Mouse (Mus musculus): Measurements from ENCODE around the gene Camta1.

Camta1 gene

DNA sequence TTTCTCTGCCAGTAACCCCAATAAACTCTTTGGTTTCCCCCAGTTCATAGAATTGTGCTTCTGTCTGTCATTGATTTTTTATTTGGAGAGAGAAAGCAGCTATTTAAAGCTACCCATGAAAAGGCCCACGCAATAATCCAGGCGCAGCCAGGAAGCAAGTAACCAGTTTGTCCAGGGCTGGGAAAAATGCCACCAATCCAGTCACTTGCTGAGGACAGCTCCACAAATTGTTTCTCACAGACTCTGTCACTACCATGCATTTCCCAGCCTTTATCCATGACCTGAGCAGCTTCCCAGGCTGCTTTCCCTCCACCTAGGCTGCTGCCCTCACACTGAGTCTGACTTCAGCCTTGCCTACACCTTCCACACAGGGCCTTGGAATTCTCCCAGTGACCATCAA, 413.3 kb downstream of the Camta1 start:
- DNase-seq (ENCODE audit: low spot score): no peak

DNA sequence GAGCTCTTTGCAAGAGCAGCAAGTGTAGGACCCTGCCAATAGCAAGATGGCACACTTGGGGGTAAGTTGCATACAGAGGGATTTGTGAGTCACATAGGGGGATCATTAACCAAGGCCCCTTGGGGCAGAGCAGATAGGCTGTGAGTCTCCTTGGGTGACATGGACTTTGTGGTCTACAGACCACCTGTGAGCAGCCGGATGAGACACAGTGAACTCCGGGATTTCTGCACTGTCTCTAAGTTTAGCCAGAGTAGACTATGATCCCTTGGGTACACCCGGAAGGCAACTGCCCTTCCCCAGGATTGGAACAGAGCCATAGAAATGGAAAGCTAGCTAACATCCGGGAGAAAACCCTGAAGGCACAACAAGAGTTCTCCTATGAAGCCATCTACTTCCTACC, 417.0 kb downstream of the Camta1 start:
- DNase-seq (ENCODE audit: low spot score): no peak

DNA sequence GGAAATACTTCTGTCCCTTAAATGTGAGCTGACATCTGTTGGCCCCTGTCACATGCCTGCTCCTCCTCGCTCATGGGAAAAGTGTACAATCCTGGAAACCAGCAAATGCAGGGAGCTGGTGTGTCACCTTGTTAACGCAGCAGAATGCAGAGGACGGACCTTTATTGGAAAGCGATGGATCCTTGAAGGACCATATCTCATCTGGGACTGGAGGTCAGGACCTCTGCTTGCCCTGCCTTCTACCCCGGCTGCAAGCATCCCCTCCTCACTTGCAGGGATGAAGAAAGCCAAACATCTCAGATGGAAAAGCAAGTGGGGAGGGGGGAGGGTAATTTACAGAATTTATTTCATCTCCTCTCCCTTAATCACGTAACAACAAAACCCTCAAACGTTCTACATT, 423.1 kb downstream of the Camta1 start:
- DNase-seq (ENCODE audit: low spot score): no peak

DNA sequence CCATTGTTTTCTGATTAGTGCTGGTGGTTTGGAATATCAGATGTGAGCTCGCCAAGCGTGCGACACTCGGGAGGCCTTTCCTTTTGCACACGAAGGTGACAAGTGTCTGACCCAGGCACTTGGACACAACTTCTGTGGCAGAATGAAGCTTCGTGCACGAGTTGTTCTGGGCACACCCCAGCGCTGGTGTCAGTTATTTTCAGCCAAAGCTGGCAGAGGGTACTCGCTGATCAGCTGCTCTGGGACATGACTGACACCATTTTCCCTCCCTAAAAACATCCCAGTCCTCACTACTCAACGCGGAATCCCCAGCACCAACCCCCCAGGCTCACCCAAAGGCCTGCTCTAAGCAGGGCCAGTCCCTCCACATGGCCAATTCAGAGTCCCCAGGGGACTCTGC, 423.8 kb downstream of the Camta1 start:
- DNase-seq (ENCODE audit: low spot score): no peak

DNA sequence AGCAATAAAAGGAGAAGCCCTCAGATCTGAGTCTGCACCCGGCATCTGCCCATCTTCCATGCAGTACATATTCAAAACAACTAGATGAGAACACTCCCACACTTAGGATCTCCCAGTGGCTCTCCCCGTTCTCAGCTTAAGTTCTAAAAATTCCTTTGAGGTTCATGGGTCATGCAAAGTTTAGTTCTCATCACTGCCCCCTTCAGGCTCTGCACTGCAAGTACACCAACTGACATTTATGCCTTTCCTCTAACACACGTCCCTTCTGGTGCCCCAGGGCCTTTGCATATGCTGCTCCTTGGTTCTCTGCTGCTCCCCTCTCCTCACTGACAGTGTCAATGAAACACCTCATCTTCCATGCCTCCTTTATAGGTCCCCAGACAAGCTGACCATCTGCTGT, 436.5 kb downstream of the Camta1 start:
- DNase-seq (ENCODE audit: low spot score): no peak

DNA sequence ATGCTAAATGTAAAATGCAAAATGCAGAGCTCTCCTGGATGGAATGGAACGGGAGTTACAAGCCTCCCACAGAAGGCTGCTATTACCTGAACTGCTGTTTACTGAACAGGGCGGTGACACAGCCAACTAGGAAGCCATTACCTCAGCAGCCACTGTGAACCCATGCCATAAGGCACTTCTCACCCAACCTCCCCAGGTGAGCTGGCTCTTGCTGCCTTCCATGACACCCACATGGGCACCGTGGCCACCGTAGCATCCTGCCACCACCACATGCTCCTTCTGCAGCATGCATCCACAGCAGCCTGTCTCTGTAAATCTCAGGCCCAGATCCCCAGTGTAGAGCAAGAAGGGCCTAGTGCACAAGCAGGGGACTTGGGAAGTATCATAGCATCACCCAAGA, 438.8 kb downstream of the Camta1 start:
- no peak for DNase-seq (ENCODE audit: low spot score)

DNA sequence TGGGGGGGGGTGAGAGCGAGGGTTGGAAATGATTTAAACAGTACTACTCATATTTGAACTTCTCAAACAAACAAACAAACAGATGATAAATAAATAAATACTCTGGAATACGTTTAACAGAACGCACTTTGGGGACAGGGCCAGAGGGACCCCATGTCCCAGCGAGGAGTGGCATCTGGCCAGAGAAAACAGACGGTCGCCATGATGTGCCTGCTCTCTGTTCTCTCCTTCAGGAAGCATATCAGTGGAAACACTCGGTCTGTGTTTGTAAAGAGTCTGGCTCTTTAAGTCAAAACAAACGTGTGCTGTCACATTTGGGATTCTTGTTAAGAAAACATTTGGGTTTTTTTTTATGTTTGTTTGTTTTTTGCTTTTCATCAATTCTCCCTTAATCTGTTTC, 439.3 kb downstream of the Camta1 start:
- no peak for DNase-seq (ENCODE audit: low spot score)

DNA sequence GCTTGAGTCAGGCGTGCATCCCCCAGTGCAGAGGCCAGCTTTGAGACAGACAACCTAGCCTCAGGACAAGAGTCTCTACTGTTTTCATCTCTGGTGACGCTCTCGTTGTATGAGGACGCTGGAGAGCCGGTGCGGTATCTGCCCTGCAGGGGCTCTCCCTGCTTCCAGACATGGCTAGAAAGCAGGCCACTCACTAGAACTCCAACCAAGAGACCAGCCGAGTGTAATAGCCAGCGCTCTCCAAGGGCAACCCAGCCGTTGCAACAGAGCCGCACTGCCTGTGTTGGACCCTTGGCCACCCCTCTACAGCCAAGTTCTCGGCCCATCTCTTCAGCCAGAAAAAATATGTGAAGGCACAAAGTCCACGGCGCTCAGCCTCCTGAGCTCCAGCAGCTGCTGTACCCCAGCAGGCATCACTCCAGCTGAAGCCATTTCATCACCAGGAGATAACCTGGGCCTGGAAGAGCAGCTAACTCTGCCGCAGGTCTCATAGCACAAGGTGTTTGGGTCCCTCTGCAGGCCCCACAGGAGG, 443.3 kb downstream of the Camta1 start:
- no peak for DNase-seq (ENCODE audit: low spot score)

DNA sequence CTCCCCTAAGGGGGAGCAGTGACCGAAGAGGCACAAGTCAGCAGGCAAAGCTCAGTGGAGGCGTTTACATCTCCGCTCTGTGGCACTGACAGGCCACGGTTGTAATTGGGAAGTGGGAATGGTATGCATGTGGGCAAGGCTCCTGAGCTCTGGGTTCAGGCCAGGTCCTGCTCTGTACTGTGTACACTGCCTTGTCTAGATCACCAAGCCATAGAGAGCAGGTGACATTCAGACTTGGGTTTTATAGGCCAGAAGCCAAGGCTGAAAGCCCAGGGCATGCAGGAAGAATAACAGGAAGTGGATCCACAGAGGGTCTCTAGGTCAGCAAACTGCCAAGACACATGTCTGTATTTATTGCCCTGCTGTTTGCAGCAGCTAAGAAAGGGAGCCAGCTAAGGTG, 445.9 kb downstream of the Camta1 start:
- DNase-seq (ENCODE audit: low spot score): no peak

DNA sequence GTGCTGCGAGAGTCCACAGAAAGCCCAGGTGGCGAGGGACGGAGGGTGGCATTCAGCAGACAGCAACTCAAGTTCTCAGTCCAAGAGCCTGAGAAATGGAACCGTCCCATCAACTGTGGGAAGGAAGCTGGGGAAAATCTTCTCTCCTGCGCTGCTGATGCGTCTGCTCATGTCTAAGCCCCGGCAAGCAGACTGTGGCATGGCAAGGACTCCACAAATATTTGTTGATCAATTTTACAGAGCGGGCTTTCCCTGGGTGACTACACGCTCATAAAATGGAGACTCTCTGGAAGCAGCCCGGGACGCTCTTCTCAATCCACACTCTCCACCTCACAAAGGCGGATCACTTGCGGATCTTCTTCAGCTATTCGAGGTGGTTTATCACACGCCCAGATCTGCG, 446.3 kb downstream of the Camta1 start:
- no peak for DNase-seq (ENCODE audit: low spot score)

DNA sequence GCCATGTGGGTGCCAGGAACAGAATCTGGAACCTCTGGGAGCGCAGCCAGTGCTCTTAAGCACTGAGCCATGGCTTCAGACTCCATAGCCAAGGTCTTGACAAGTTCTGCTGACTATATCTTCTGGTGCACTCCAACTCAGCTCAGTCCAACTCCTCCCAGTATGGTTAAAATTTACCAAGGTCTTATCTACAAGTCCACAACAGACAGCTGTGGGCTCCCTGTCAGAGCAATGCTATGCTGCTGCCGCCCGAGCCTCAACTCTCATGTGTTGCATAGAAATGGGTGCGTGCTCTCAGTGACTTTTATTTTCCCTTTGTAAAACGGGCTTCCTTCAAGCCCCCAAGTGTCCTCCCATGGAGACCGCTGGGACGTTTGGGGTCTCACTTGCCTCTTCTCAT, 446.7 kb downstream of the Camta1 start:
- DNase-seq (ENCODE audit: low spot score): no peak

DNA sequence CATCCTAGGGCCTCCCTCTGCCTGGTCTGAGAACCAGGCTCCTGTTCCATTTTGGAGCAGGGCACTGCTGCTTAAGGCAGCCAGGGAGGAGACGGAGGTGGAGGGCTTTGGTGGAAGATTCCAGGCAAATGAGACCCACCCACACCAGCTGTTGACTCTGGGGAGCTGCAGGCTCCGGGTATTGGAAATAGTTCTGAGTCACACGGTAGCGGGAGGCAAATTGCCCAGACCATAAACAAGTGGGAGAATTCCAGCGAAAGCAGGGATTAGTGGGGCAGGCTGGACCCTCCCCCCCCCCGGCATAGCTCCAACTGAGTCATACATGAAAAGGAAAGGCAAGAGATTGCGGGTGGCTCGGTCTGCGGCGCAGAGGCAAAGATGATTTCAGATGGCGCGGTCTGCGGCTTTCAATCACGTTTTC, 450.0 kb downstream of the Camta1 start:
- peak; percentile 28 for DNase-seq (ENCODE audit: low spot score)

DNA sequence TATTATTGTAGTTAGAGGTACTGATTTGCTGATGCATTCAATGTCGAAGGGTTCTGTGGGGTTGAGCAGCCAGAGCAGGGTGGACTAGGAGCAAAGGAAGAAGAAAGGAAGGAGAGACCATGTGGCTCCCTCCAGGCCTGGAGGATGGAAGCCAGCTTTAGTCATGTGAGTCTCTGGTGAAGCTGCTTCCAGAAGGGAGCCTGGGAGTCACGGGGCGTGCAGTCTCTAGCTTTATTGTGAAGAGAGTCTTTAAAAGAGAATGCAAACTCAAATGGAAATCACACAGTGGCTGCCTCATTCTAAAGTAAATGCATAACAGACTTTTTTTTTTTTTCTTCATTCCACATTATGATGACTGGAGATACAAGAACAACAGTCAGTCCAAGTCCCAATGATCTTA, 450.7 kb downstream of the Camta1 start:
- DNase-seq (ENCODE audit: low spot score): no peak

DNA sequence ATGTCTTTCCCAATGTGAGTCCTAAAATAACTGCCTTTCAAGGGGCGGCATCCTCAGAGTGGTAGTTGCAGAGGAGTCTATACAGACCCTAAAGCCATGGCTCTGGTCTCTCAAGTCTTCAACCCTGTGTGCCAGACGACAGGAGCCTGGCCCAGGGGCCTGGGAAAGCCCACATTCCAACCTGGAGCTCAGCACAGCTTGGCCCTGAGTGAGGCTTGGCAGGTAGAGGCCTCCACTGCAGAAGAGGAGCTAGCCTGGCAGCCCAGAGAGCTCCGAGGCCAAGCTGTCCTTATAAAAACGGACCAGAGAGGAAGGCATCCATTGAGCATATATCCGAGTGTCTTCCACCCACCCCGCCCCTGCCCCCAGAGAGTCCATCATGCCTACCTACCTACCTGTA, 452.4 kb downstream of the Camta1 start:
- no peak for DNase-seq (ENCODE audit: low spot score)

DNA sequence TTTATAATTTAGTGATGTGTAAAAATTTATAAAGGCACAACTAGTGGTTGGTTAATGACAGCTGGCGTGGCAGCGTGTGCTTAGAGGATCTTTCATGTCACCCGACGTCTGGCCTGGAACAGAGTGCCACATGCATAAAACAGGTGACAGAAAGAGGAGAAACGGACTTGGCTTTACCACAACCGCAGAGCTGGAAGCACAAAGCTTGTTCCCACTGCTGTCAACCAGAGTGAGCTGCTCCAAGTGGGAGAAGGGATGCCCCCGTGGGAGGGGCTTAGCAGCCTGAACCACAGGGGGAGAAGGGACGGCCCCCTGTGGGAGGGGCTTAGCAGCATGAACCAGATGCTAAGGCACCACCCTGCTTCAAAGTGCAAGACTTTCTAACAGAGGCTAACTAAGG, 452.9 kb downstream of the Camta1 start:
- no peak for DNase-seq (ENCODE audit: low spot score)

DNA sequence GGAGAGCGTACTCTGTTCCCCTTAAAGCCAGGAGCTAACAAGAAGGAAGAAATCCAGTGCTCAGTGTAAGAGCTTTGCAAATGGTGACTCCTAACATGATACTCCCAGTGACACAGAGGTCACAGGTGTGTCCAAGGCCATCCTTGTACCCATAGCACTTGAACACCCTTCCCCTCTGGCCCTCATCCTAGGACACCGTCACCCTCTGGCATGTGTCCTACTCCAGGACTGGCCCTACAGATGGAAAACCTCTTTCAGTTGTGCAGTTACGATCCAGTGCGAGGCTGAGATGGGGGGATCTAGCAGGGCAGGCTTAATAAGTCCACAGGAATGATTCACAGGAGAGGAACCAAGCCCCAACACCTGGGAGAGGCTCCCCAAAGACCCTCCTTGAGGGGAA, 453.4 kb downstream of the Camta1 start:
- DNase-seq (ENCODE audit: low spot score): no peak

DNA sequence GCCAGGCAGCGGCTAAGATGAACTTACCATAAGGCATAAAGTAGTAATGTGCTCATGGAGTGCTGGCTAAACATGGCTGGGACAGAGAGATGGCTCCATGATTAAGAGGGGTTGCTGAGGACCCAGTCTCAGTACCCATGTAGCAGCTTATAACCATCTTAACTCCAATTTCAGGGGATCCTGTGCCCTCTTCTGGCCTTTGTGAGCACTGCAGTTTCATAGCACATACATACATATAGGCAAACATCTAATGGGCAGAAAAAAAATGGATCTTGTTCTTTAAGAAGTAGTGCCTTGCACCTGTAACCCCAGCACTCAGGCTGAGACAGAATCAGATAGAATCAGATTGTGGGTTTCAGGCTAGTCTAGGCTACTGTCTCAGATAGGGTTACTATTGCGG, 454.5 kb downstream of the Camta1 start:
- no peak for DNase-seq (ENCODE audit: low spot score)

DNA sequence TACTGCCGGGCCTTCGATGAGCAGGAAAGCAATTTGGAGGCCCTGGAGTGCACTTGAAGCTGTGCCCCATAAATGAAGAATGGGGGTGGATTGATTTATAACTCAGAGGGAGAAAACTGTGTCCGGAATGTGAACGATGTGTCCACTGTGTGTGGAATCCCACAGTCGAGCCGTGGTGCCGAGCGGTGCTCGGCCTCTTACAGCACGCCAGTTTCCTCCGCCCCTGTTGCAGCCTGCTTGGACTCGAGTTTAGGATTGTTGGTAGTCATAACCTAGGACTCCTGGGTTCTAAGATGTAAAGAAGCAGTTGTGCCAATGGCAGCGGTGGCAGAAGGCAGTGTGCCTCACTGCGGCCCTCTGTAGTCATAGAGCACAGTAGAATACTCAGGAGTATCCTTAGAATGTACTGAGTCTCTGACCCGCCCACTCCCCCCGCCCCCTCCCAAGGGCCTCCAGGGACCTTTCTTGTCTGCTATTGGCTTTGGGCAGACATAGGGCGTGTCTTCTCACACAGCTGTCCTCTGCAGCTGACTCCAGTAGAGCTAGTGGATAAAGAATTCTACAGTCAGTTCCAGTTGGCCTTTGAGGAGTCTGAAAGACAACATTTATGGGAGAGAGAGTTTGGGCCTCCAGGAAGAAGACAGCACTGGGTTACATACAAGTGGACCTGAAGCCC, 457.0 kb downstream of the Camta1 start:
- DNase-seq (ENCODE audit: low spot score): no peak

DNA sequence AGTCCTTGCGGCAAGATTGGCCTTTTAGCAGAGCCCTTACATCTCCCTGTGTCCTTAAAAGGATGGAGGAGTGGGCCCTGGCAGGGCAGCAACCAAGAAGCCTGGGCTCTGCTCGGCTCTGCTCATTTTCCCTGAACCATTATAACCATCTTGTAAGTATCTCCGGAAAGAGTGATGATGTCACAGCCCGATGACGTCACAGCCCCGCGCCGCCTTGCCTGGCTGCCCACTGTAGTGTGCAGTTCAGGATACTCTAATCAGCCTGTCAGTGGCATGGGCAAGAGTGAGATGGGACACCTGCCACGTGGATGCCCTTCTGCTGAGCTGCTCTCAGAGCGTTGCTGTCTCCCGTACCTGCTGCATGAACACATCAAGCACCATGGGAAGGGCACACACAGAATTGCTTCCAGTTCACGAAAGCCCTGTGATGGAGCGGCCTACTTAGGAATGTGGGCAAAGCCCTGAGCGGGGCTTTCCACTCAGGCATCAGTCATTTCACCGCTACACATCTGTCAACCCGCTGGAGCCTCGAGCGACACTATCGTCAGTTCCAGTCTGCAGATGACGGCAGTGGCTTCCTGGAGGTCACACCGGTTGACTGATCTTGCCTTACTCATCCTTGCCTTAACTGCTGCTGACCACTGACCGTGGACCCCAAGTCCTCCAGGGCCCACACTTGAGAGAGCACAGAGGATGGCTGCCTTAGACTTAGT, 459.8 kb downstream of the Camta1 start:
- no peak for DNase-seq (ENCODE audit: low spot score)

DNA sequence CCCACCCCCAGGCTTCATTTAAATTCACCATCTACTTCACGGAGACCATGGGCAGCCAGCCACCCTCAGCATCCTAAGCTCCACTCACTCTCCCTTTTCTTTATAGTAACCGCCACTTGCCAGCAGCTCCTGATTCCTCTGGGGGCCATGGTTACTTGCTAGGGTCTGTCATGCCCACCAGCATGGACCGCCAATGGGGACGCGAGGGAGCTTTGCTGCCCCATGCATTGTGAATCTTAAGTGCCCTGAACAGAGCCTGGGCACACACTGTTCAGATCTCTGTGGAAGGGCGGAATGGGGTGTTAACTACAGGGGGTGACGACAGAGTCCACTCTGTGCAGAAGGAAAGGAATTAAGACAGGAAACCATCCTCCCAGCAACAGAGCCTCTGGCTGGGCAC, 465.1 kb downstream of the Camta1 start:
- DNase-seq (ENCODE audit: low spot score): no peak

DNA sequence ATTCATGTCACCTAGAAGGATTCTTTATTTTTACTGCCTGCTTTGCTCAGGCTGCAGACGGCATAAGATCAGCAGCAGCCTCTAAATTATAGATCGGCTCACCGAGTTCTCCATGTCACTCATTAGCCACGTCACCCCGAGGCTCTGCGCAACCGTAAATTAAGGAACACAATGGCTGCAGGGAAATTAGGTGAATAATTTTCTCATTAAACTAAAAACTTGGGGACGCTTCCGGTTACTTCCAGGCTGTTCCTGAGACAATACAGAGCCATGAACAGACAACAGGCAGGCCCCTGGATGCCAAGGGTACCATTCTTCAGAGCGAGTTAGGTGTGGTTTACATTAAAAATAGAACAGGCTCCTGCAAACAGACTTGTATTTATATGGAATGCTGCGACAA, 472.3 kb downstream of the Camta1 start:
- DNase-seq (ENCODE audit: low spot score): no peak

DNA sequence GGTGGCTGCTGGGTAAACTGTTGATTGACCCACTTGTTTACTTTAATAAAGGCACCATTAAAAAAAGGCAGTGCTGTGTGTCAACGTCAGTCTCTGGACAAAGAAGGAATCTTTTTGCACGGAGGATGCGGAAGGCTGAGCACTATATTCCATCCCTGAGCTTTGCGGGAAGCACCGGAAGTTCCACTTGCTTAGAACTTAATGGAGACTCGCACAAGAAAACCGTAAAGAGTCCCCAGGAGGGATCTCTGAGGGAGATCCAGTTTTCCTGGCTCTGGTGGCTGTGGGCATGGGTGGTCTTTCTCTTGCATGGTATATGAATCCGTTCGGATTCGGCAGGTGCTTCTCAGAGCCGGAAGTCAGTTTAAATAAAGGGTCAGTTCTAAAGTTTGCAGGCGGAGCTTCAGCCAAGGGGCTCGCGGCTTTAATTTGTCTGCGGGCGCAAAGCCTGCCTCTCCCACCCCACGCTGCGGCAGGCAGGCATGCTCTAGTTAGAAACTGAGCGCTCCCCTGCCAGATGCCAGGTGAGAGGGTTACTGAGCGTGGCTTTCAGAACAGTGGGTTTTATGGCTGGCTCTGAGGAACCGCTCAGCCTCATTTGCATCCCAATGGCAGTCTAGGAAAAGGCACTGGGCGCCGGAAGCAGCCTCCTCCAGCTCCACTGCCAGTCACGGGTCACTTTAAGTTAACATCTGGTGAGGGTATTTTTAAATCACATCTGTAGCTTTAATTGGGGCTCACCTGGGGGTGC, 474.8 kb downstream of the Camta1 start:
- no peak for DNase-seq (ENCODE audit: low spot score)
